Mouse (Mus musculus): ENCODE measurements around the gene Fmnl3.

GRCm38 (mm10) chr15:99415793-99416192, 45.5 kb upstream of the Fmnl3 start:
- peak; percentile 87 for TF ChIP-seq CTCF (conservative IDR thresholded peaks at IDR 0.05; ENCODE audit: low read length)
- TF ChIP-seq POU5F1 (IDR thresholded peaks at IDR 0.05; ENCODE audit: borderline replicate concordance, low read length) = no peak
- TF ChIP-seq NANOG (IDR thresholded peaks at IDR 0.05; ENCODE audit: borderline replicate concordance, low read length) = no peak
